Mouse (Mus musculus) heart, embryonic 12.5 days (tissue): Measurements from ENCODE around the gene Nlrp1a. TPM values are rescaled to one million over a fixed set of nuclear protein-coding genes. Genes with fewer than 3 reads are reported as not detected.

Experiments used
- polyA plus RNA-seq: library from polyadenylated mRNA; unstranded; fragments of >200 nt; fragmentation: Nextera tagmentation; extraction: Ambion mirVana; gene quantifications from 2 replicates; pipeline ENCODE4 v1.2.1, GENCODE M21; 2016

Gene Nlrp1a
- polyA plus RNA-seq, 1 experiment from 2014 or later = not detected

Other genes with a start within 250 kb of the Nlrp1a start
- gene Nup88, start 174.7 kb downstream of the Nlrp1a start, polyA plus RNA-seq = 118 and 120 TPM in 2 replicates
- 49.0 and 51.2 TPM in 2 replicates for gene Rpain, start 174.5 kb downstream of the Nlrp1a start, polyA plus RNA-seq
- 293 and 299 TPM in 2 replicates for gene C1qbp, start 161.7 kb downstream of the Nlrp1a start, polyA plus RNA-seq
- 18.8 and 20.1 TPM in 2 replicates for gene Dhx33, start 140.3 kb downstream of the Nlrp1a start, polyA plus RNA-seq
- gene Mis12, start 125.1 kb downstream of the Nlrp1a start, polyA plus RNA-seq = 25.5 and 27.3 TPM in 2 replicates
- gene Derl2, start 124.9 kb downstream of the Nlrp1a start, polyA plus RNA-seq = 35.2 and 40.9 TPM in 2 replicates
- 42.9 and 44.4 TPM in 2 replicates for gene 6330403K07Rik, start 111.2 kb downstream of the Nlrp1a start, polyA plus RNA-seq
- not detected in 2 replicates for gene Nlrp1b, start 86.0 kb upstream of the Nlrp1a start, polyA plus RNA-seq